12 mouse cellular contexts compared by ENCODE assay signal in the genomic region with DNA sequence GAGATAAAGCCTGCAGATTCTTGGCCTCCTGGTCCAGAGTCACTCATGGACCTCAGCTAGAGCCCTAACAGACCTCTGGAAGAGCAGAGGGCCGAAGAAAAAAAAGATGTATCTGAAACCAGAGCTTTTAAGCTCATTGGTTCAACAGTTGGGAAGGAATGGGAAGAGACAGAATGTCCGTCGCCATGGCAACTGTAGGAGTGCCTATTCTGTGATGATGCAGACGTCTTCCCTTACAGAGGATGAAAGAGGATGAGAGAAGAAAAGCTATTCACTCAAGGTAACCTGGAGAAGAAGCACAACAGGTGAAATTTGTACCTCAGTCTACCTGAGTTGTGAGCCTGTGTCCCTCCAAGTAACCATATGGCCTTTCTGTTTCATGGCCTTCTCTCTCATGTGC. TPM values are rescaled to one million over a fixed set of nuclear protein-coding genes. Genes with fewer than 3 reads are reported as not detected.
DNase-seq lines count a peak whose midpoint lies in the region; ATAC-seq and TF ChIP-seq lines count a peak whose summit lies in the region.
"Had no signal": no experiment of that assay in that cellular context is flagged by ENCODE, and none has a peak within 500 bp of the region (broad histone marks: within the 10 kb centered on the region; RNA-seq: fewer than 3 reads in every experiment).

No protein-coding gene starts in this region.

- H3K9me3 ChIP-seq in forebrain, embryonic 14.5 days (replicated peaks; ENCODE audit: control insufficient read depth, low read length): no peaks in the 10 kb centered on the region
- H3K9me3 ChIP-seq in forebrain, embryonic 12.5 days: no peaks in the 10 kb centered on the region
- no peaks in the 10 kb centered on the region for H3K9me3 ChIP-seq in limb, embryonic 10.5 days (replicated peaks)
- H3K9me3 ChIP-seq: liver, embryonic 12.5 days had no signal

- peak; percentile 82 for DNase-seq in forebrain, embryonic 14.5 days (ENCODE audit: low spot score)
- peak; percentile 82 for DNase-seq in brain, embryonic 14.5 days (ENCODE audit: low read depth)
- peak; percentile 43 to 51 for DNase-seq in layer of hippocampus, adult 8-10 months (ENCODE audit: low spot score in 2 of 2)
- DNase-seq in retina, postnatal 1 day: peak; percentile 50
- DNase-seq in lung, postnatal 4 days: no peak
- no peak for DNase-seq in limb, embryonic 10.5 days (ENCODE audit: low spot score)
- DNase-seq in ovary, adult 18-20 months (ENCODE audit: low spot score): no peak
- DNase-seq: cerebellum, adult 11-12 months; heart, postnatal 10 days had no signal

- no peak overlapping the region for H3K4me3 ChIP-seq in forebrain, embryonic 14.5 days (ENCODE audit: low read depth, low read length)
- H3K4me3 ChIP-seq in forebrain, embryonic 12.5 days (replicated peaks): no peak overlapping the region
- H3K4me3 ChIP-seq in limb, embryonic 10.5 days: no peak overlapping the region
- H3K4me3 ChIP-seq: liver, embryonic 12.5 days; megakaryocyte, embryonic 14.5 days had no signal

- no peak for TF ChIP-seq CTCF in brain, embryonic 14.5 days (IDR thresholded peaks at IDR 0.05; ENCODE audit: borderline replicate concordance, extremely low read depth, insufficient read depth, insufficient read length)

- H3K4me1 ChIP-seq in forebrain, embryonic 14.5 days (ENCODE audit: control insufficient read depth, insufficient read depth, low read length): no peaks in the 10 kb centered on the region
- H3K4me1 ChIP-seq in forebrain, embryonic 12.5 days: 0 out of 2 replicates have a peak, but pooled peaks cover 3% of the 10 kb centered on the region
- H3K4me1 ChIP-seq in limb, embryonic 10.5 days: peaks cover 3% of the 10 kb centered on the region; the same call in 1 of the 2 replicates
- H3K4me1 ChIP-seq: liver, embryonic 12.5 days had no signal

- no peak overlapping the region for H3K27ac ChIP-seq in forebrain, embryonic 14.5 days (ENCODE audit: low read depth, low read length)
- H3K27ac ChIP-seq in forebrain, embryonic 12.5 days: no peak overlapping the region
- no peak overlapping the region for H3K27ac ChIP-seq in limb, embryonic 10.5 days
- H3K27ac ChIP-seq: liver, embryonic 12.5 days had no signal

- no peak for ATAC-seq in forebrain, embryonic 14.5 days
- ATAC-seq in forebrain, embryonic 12.5 days (ENCODE audit: low FRiP score): no peak
- ATAC-seq: liver, embryonic 12.5 days had no signal

- TF ChIP-seq POLR2A in brain, embryonic 14.5 days (IDR thresholded peaks at IDR 0.05; ENCODE audit: borderline replicate concordance, extremely low read depth, insufficient read depth, insufficient read length, poor library complexity, severe bottlenecking): no peak

- no peaks in the 10 kb centered on the region for H3K36me3 ChIP-seq in forebrain, embryonic 14.5 days (ENCODE audit: control insufficient read depth, insufficient read depth, low read length)
- no peaks in the 10 kb centered on the region for H3K36me3 ChIP-seq in forebrain, embryonic 12.5 days (replicated peaks)
- H3K36me3 ChIP-seq in limb, embryonic 10.5 days: no peaks in the 10 kb centered on the region
- H3K36me3 ChIP-seq: liver, embryonic 12.5 days had no signal

- no peaks in the 10 kb centered on the region for H3K27me3 ChIP-seq in forebrain, embryonic 14.5 days (replicated peaks; ENCODE audit: control insufficient read depth, insufficient read depth, low read length)
- H3K27me3 ChIP-seq in forebrain, embryonic 12.5 days: no peaks in the 10 kb centered on the region
- no peaks in the 10 kb centered on the region for H3K27me3 ChIP-seq in limb, embryonic 10.5 days (ENCODE audit: low read depth, poor library complexity, severe bottlenecking)
- H3K27me3 ChIP-seq: liver, embryonic 12.5 days; megakaryocyte, embryonic 14.5 days had no signal

- no peak overlapping the region for H3K4me2 ChIP-seq in forebrain, embryonic 14.5 days (ENCODE audit: low read length)
- H3K4me2 ChIP-seq in forebrain, embryonic 12.5 days: no peak overlapping the region
- H3K4me2 ChIP-seq: liver, embryonic 12.5 days had no signal

- WGBS in forebrain, embryonic 14.5 days: 54% methylated on average over 4 of the region's 4 CpGs
- 58% methylated on average over 4 of the region's 4 CpGs for WGBS in forebrain, embryonic 12.5 days
- WGBS in limb, embryonic 10.5 days: 58% methylated on average over 4 of the region's 4 CpGs

- H3K9ac ChIP-seq in forebrain, embryonic 14.5 days (ENCODE audit: low read length): no peak overlapping the region
- no peak overlapping the region for H3K9ac ChIP-seq in forebrain, embryonic 12.5 days
- H3K9ac ChIP-seq: liver, embryonic 12.5 days had no signal

RNA-seq across cellular contexts. Expression of a gene that starts 44.0 kb away (rescaled TPM):
- polyA plus RNA-seq in forebrain, embryonic 14.5 days (2014; fragmentation: Nextera tagmentation; extraction: Ambion mirVana): 7.9 and 13.8 TPM in 2 replicates
- 17.9 and 18.0 TPM in 2 replicates for polyA plus RNA-seq in forebrain, embryonic 12.5 days (2016; fragmentation: Nextera tagmentation; extraction: Ambion mirVana)
- 13.4 and 22.8 TPM in 2 replicates for polyA plus RNA-seq in brain, embryonic 14.5 days (2012; rRNA removed)
- 10 to 100 TPM; 65.5 to 73.4 (median 69.4) TPM for total RNA-seq in layer of hippocampus, adult 8-10 months (2022)
- 28.9 and 43.5 TPM in 2 replicates for polyA plus RNA-seq in limb, embryonic 10.5 days (2016; fragmentation: Nextera tagmentation; extraction: Ambion mirVana)

Comparison
In these comparisons a context has a peak if more than half of its experiments do, and no peak if none do; other contexts are left out.
1. DNase-seq: peak in forebrain, embryonic 14.5 days (single experiment), brain, embryonic 14.5 days (single experiment), layer of hippocampus, adult 8-10 months (2 of 2) and retina, postnatal 1 day (single experiment); none in lung, postnatal 4 days (0 of 2), limb, embryonic 10.5 days (single experiment) and ovary, adult 18-20 months (single experiment).